Mouse (Mus musculus): Measurements from ENCODE around the gene Mogs. TPM values are rescaled to one million over a fixed set of nuclear protein-coding genes. Genes with fewer than 3 reads are reported as not detected.

Gene Mogs
- polyA plus RNA-seq, 1 experiment = 54.5 TPM

GRCm38 (mm10) chr6:83136881-83137575 lies 21.7 kb downstream of the Mogs start:
- Histone ChIP-seq H3K36me3 (ENCODE audit: control insufficient read depth, insufficient read depth, low read length) (no peaks in the 10 kb centered on the region), H3K4me1 (ENCODE audit: control insufficient read depth, insufficient read depth, insufficient read length) (peaks cover 3% of the 10 kb centered on the region), H3K4me3 (ENCODE audit: extremely low read depth, insufficient read depth, insufficient read length) (peak overlapping the region; percentile 45; the same call in 1 of the 2 replicates), H3K27ac (ENCODE audit: insufficient read depth, low read length) (peak overlapping the region; percentile 37), H3K27me3 (ENCODE audit: control insufficient read depth, insufficient read depth, low read length) (peaks cover 13% of the 10 kb centered on the region)
- TF ChIP-seq CTCF (IDR thresholded peaks at IDR 0.05; ENCODE audit: extremely low read depth, insufficient read depth, insufficient read length, insufficient replicate concordance) (no peak), POLR2A (IDR thresholded peaks at IDR 0.05; ENCODE audit: low read depth, low read length) (no peak)
- DNase-seq (ENCODE audit: low read depth in 1 of 2, low spot score in 2 of 2) = no peak
- 10% methylated on average over 26 of the region's 26 CpGs for WGBS

- WGBS = 2% methylated on average over 12 of the region's 12 CpGs
- peak overlapping the region; percentile 45; the same call in 1 of the 2 replicates for H3K4me3 ChIP-seq (ENCODE audit: extremely low read depth, insufficient read depth, insufficient read length)
- peak overlapping the region; percentile 37 for H3K27ac ChIP-seq (ENCODE audit: insufficient read depth, low read length)
- TF ChIP-seq CTCF (IDR thresholded peaks at IDR 0.05; ENCODE audit: extremely low read depth, insufficient read depth, insufficient read length, insufficient replicate concordance) (no peak), POLR2A (IDR thresholded peaks at IDR 0.05; ENCODE audit: low read depth, low read length) (no peak)
- no peaks in the 10 kb centered on the region for H3K36me3 ChIP-seq (ENCODE audit: control insufficient read depth, insufficient read depth, low read length)
- H3K27me3 ChIP-seq (ENCODE audit: control insufficient read depth, insufficient read depth, low read length) = peaks cover 13% of the 10 kb centered on the region
- peaks cover 3% of the 10 kb centered on the region for H3K4me1 ChIP-seq (ENCODE audit: control insufficient read depth, insufficient read depth, insufficient read length)
- DNase-seq (ENCODE audit: low read depth in 1 of 2, low spot score in 2 of 2) = no peak
Measured at GRCm38 (mm10) chr6:83137576-83137950, 22.3 kb downstream of the Mogs start.

- no peak for DNase-seq (ENCODE audit: low read depth in 1 of 2, low spot score in 2 of 2)
- WGBS = 8% methylated on average over 11 of the region's 11 CpGs
- Histone ChIP-seq H3K27me3 (ENCODE audit: control insufficient read depth, insufficient read depth, low read length) (peaks cover 13% of the 10 kb centered on the region), H3K4me1 (ENCODE audit: control insufficient read depth, insufficient read depth, insufficient read length) (peaks cover 3% of the 10 kb centered on the region), H3K27ac (ENCODE audit: insufficient read depth, low read length) (no peak overlapping the region), H3K36me3 (ENCODE audit: control insufficient read depth, insufficient read depth, low read length) (no peaks in the 10 kb centered on the region), H3K4me3 (ENCODE audit: extremely low read depth, insufficient read depth, insufficient read length) (no peak overlapping the region)
- TF ChIP-seq CTCF (IDR thresholded peaks at IDR 0.05; ENCODE audit: extremely low read depth, insufficient read depth, insufficient read length, insufficient replicate concordance) = no peak
- TF ChIP-seq POLR2A (IDR thresholded peaks at IDR 0.05; ENCODE audit: low read depth, low read length) = no peak
Measured at GRCm38 (mm10) chr6:83138056-83138455, 22.8 kb downstream of the Mogs start.

GRCm38 (mm10) chr6:83140044-83140443 lies 24.7 kb downstream of the Mogs start:
- TF ChIP-seq CTCF (IDR thresholded peaks at IDR 0.05; ENCODE audit: extremely low read depth, insufficient read depth, insufficient read length, insufficient replicate concordance) = no peak
- TF ChIP-seq POLR2A (IDR thresholded peaks at IDR 0.05; ENCODE audit: low read depth, low read length) = no peak
- no peak overlapping the region for H3K27ac ChIP-seq (ENCODE audit: insufficient read depth, low read length)
- no peak overlapping the region for H3K4me3 ChIP-seq (ENCODE audit: extremely low read depth, insufficient read depth, insufficient read length)
- peaks cover 3% of the 10 kb centered on the region for H3K4me1 ChIP-seq (ENCODE audit: control insufficient read depth, insufficient read depth, insufficient read length)
- H3K27me3 ChIP-seq (ENCODE audit: control insufficient read depth, insufficient read depth, low read length) = peaks cover 13% of the 10 kb centered on the region
- H3K36me3 ChIP-seq (ENCODE audit: control insufficient read depth, insufficient read depth, low read length) = no peaks in the 10 kb centered on the region
- DNase-seq (ENCODE audit: low read depth in 1 of 2, low spot score in 2 of 2) = no peak
- WGBS = 95% methylated on average over 8 of the region's 8 CpGs

- H3K36me3 ChIP-seq (ENCODE audit: control insufficient read depth, insufficient read depth, low read length) = no peaks in the 10 kb centered on the region
- no peak overlapping the region for H3K27ac ChIP-seq (ENCODE audit: insufficient read depth, low read length)
- H3K4me3 ChIP-seq (ENCODE audit: extremely low read depth, insufficient read depth, insufficient read length) = no peak overlapping the region
- TF ChIP-seq POLR2A (IDR thresholded peaks at IDR 0.05; ENCODE audit: low read depth, low read length) (no peak), CTCF (IDR thresholded peaks at IDR 0.05; ENCODE audit: extremely low read depth, insufficient read depth, insufficient read length, insufficient replicate concordance) (no peak)
- 72% methylated on average over 4 of the region's 4 CpGs for WGBS
- DNase-seq (ENCODE audit: low read depth in 1 of 2, low spot score in 2 of 2) = no peak
- H3K27me3 ChIP-seq (ENCODE audit: control insufficient read depth, insufficient read depth, low read length) = peaks cover 9% of the 10 kb centered on the region
- peaks cover 3% of the 10 kb centered on the region for H3K4me1 ChIP-seq (ENCODE audit: control insufficient read depth, insufficient read depth, insufficient read length)
Measured at GRCm38 (mm10) chr6:83141636-83142035, 26.3 kb downstream of the Mogs start.

GRCm38 (mm10) chr6:83142211-83142731 lies 27.0 kb downstream of the Mogs start:
- no peak overlapping the region for H3K27ac ChIP-seq (ENCODE audit: insufficient read depth, low read length)
- 24% methylated on average over 41 of the region's 41 CpGs for WGBS
- no peaks in the 10 kb centered on the region for H3K36me3 ChIP-seq (ENCODE audit: control insufficient read depth, insufficient read depth, low read length)
- no peak for DNase-seq (ENCODE audit: low read depth in 1 of 2, low spot score in 2 of 2)
- H3K4me3 ChIP-seq (ENCODE audit: extremely low read depth, insufficient read depth, insufficient read length) = no peak overlapping the region
- peaks cover 3% of the 10 kb centered on the region; the same call in 1 of the 2 replicates for H3K4me1 ChIP-seq (ENCODE audit: control insufficient read depth, insufficient read depth, insufficient read length)
- TF ChIP-seq CTCF (IDR thresholded peaks at IDR 0.05; ENCODE audit: extremely low read depth, insufficient read depth, insufficient read length, insufficient replicate concordance) (no peak), POLR2A (IDR thresholded peaks at IDR 0.05; ENCODE audit: low read depth, low read length) (no peak)
- peaks cover 5% of the 10 kb centered on the region; the same call in 1 of the 2 replicates for H3K27me3 ChIP-seq (ENCODE audit: control insufficient read depth, insufficient read depth, low read length)

- Histone ChIP-seq H3K27ac (ENCODE audit: insufficient read depth, low read length) (no peak overlapping the region), H3K4me1 (ENCODE audit: control insufficient read depth, insufficient read depth, insufficient read length) (peaks cover 2% of the 10 kb centered on the region; the same call in 1 of the 2 replicates), H3K36me3 (ENCODE audit: control insufficient read depth, insufficient read depth, low read length) (no peaks in the 10 kb centered on the region), H3K4me3 (ENCODE audit: extremely low read depth, insufficient read depth, insufficient read length) (no peak overlapping the region), H3K27me3 (ENCODE audit: control insufficient read depth, insufficient read depth, low read length) (no peaks in the 10 kb centered on the region)
- TF ChIP-seq POLR2A (IDR thresholded peaks at IDR 0.05; ENCODE audit: low read depth, low read length) = no peak
- DNase-seq (ENCODE audit: low read depth in 1 of 2, low spot score in 2 of 2) = no peak
- 74% methylated on average over 11 of the region's 11 CpGs for WGBS
Measured at GRCm38 (mm10) chr6:83142886-83143285, 27.6 kb downstream of the Mogs start.
